Mouse (Mus musculus) hindbrain, postnatal 0 days (tissue): ENCODE measurements at regions not wholly inside any gene's neighbourhood (a gene's known extent, or its start where the extent isn't known, plus 50 kb on each side); places are given as distances from the start of the nearest gene placed in this dataset.

Experiments
- ATAC-seq: fragments of 200-750 bp; cut with Nextera tagmentation; 2 replicates; pipeline ENCODE4 v1.8.0; 2017; ENCODE audit warnings: mild to moderate bottlenecking, moderate TSS enrichment, moderate library complexity
- DNase-seq: peaks from one replicate; pipeline ENCODE4 v3.0.0-alpha.2; 2015; ENCODE audit warnings: low spot score
- H3K27ac ChIP-seq: fragments of 300-500 bp; sonication (generic); 2 replicates; pipeline ENCODE4 v1.5.1; 2014; ENCODE audit warnings: mild to moderate bottlenecking
- H3K27me3 ChIP-seq: fragments of 300-500 bp; sonication (generic); 2 replicates; pipeline ENCODE4 v1.6.1; 2014; ENCODE audit warnings: low read length, mixed read lengths; ENCODE audit not compliant: insufficient read depth
- H3K36me3 ChIP-seq: fragments of 300-500 bp; sonication (generic); 2 replicates; pipeline ENCODE4 v1.6.1; 2014; ENCODE audit warnings: low read length, mixed read lengths; ENCODE audit not compliant: insufficient read depth
- H3K4me1 ChIP-seq: fragments of 300-500 bp; sonication (generic); 2 replicates; pipeline ENCODE4 v1.6.1; 2014; ENCODE audit warnings: antibody characterized with exemption, low read length, mixed read lengths; ENCODE audit not compliant: insufficient read depth
- H3K4me2 ChIP-seq: fragments of 300-500 bp; sonication (generic); 2 replicates; pipeline ENCODE4 v1.6.1; 2014; ENCODE audit warnings: low read depth, mild to moderate bottlenecking, low read length, moderate library complexity, mixed read lengths
- H3K4me3 ChIP-seq: fragments of 300-500 bp; sonication (generic); 2 replicates; pipeline ENCODE4 v1.5.1; 2014; ENCODE audit warnings: low read length
- H3K9ac ChIP-seq: fragments of 300-500 bp; sonication (generic); replicated peaks from 2 replicates; pipeline ENCODE4 v1.6.1; 2014; ENCODE audit warnings: mild to moderate bottlenecking, low read length, moderate library complexity, mixed read lengths
- H3K9me3 ChIP-seq: fragments of 300-500 bp; sonication (generic); 2 replicates; pipeline ENCODE4 v1.6.1; 2016; ENCODE audit warnings: low read length, mixed read lengths
- CTCF ChIP-seq: IDR thresholded peaks from 2 replicates; pipeline ENCODE4 v1.5.1; 2016; ENCODE audit warnings: antibody characterized with exemption, control low read depth, low read depth
- WGBS: fragments of 180-500 bp; shearing (Covaris S2); extraction: QIAGEN DNeasy Blood & Tissue Kit; methylation state at CpG from one replicate; pipeline ENCODE4 v1.1.7; 2014; 5-methylcytosine and 5-hydroxymethylcytosine counted together

DNA sequence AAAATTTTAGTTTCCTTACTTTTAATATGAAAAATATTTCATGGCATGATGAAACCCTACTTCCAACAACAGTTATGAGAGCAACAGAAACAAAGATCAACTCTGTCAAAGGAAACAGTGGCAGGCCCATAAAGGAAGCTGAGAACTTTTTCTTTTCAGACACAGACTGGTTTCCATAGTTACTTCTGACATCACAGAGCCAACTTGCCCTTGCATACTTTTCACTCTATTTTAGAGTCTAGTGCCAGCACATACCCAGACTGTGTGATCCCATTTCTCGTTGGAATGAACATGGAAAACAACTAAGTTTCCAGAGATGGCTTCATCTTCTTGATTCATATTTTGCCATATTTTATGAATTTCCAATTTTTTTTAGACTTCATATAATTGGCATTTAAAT lies 150.8 kb upstream of the Ptgfr start:
- no peak overlapping the region for H3K9ac ChIP-seq
- no peaks in the 10 kb centered on the region for H3K9me3 ChIP-seq
- no peak overlapping the region for H3K4me2 ChIP-seq
- WGBS: 60% methylated on average over 1 of the region's 1 CpGs
- H3K4me3 ChIP-seq: no peak overlapping the region
- H3K4me1 ChIP-seq: no peaks in the 10 kb centered on the region
- H3K27ac ChIP-seq: no peak overlapping the region
- no peaks in the 10 kb centered on the region for H3K27me3 ChIP-seq
- ATAC-seq (no peak), DNase-seq (no peak)
- no peak for TF ChIP-seq CTCF
- no peaks in the 10 kb centered on the region for H3K36me3 ChIP-seq

DNA sequence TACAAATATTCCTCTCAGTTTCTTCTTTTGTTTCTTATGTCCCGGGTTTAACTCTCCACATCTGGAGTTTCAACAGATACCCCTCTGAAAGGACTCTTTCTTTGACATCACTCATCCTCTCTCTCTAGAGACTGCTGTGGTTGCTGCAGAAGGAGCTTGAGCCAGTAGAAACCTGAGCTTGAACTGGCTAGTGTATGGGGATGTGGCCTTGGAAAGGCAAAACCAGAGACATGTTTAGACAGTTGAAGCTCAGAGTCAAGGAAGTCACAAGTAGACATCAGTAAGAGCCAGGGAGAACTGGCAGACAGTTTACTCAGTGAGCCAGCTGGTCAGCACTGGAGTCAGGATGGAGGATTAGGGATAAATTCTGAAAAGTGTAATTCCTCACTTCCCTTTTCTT lies 140.7 kb upstream of the Ptgfr start:
- H3K9ac ChIP-seq: no peak overlapping the region
- no peaks in the 10 kb centered on the region for H3K36me3 ChIP-seq
- no peak for TF ChIP-seq CTCF
- no peak overlapping the region for H3K4me3 ChIP-seq
- DNase-seq (no peak), ATAC-seq (no peak)
- H3K4me1 ChIP-seq: no peaks in the 10 kb centered on the region
- 83% methylated on average over 1 of the region's 1 CpGs for WGBS
- no peaks in the 10 kb centered on the region for H3K9me3 ChIP-seq
- no peaks in the 10 kb centered on the region for H3K27me3 ChIP-seq
- H3K4me2 ChIP-seq: no peak overlapping the region
- no peak overlapping the region for H3K27ac ChIP-seq

DNA sequence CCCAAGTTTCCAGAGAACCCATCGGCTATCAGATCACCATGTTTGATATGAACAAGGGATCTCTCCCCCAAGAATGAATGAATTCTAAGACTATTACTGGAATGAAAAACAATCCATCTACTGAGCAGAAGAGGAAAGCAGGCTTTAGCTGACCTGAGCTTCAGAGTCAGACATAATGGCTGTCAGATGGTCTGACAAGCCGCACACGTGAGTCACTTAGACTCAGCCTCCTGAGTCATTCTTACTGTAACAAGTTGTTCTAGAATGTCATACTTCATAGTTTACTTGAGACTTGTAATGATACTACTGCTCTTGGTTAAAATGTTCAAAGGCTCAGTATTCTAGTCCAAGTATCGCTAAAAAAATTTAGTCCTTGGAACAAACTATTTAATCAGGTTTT lies 140.2 kb upstream of the Ptgfr start:
- Histone ChIP-seq H3K4me3 (no peak overlapping the region), H3K4me1 (no peaks in the 10 kb centered on the region), H3K27me3 (no peaks in the 10 kb centered on the region), H3K4me2 (no peak overlapping the region), H3K9ac (no peak overlapping the region), H3K9me3 (no peaks in the 10 kb centered on the region), H3K27ac (no peak overlapping the region), H3K36me3 (no peaks in the 10 kb centered on the region)
- DNase-seq (no peak), ATAC-seq (no peak)
- TF ChIP-seq CTCF: no peak
- WGBS: 92% methylated on average over 4 of the region's 4 CpGs

DNA sequence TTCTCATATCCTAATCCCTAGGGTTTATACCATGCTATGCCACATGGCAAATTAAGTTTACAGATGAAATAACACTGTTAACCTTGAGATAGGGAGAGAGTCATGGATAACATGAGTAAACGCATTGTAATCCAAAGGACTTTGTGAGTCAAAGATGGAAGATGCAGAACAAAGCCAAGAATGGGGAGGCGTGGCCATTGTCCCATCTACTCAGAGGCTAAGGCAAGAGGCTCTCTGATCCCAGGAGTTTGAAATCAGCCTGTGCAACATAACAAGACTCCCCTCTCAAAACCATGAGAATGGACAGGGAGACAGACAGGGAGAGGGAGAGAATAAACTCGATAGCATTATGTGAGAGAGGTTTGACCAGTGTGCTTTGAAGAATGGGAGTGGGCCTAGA lies 112.4 kb upstream of the Ptgfr start:
- DNase-seq: no peak
- TF ChIP-seq CTCF: no peak
- no peak overlapping the region for H3K9ac ChIP-seq

DNA sequence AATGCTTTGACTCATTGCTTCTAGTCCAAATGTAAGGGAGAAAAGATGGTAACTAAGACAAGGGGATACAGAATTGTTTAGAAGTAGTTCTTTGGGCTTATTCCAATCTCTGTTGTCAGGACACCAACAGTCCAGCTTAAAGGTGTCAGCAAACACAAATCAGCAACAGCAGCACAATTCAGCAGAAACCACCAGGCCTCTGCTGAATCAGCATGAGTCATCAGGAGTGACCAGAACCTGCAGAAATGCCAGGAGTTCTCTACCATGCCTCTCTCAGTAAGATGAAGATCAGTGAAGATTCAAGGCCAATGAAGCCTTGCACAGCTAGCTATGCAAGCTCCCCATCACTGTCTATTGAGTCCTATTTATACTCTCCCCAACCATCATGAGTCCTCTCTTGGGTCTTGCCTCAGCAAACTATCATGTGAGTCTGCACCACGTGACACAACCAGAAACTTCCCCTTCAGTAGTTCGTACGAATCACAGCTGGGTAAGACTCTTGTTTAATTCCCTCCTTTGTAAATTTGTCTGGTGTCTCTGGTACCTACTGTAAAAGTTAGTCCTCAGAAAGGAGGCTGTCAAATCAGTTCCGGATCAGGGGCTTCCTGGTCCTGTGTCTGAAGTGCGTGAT lies 110.7 kb upstream of the Ptgfr start:
- Histone ChIP-seq H3K4me3 (no peak overlapping the region), H3K9me3 (no peaks in the 10 kb centered on the region), H3K4me1 (no peaks in the 10 kb centered on the region), H3K4me2 (no peak overlapping the region), H3K27me3 (no peaks in the 10 kb centered on the region), H3K27ac (no peak overlapping the region), H3K36me3 (no peaks in the 10 kb centered on the region), H3K9ac (no peak overlapping the region)
- no peak for TF ChIP-seq CTCF
- DNase-seq (no peak), ATAC-seq (no peak)
- 88% methylated on average over 5 of the region's 5 CpGs for WGBS

More for the DNA sequence above, 112.4 kb upstream of the Ptgfr start:
- 82% methylated on average over 3 of the region's 3 CpGs for WGBS
- Histone ChIP-seq H3K36me3 (no peaks in the 10 kb centered on the region), H3K27me3 (no peaks in the 10 kb centered on the region), H3K27ac (no peak overlapping the region), H3K4me1 (no peaks in the 10 kb centered on the region), H3K4me2 (no peak overlapping the region), H3K4me3 (no peak overlapping the region), H3K9me3 (no peaks in the 10 kb centered on the region)
- no peak for ATAC-seq

DNA sequence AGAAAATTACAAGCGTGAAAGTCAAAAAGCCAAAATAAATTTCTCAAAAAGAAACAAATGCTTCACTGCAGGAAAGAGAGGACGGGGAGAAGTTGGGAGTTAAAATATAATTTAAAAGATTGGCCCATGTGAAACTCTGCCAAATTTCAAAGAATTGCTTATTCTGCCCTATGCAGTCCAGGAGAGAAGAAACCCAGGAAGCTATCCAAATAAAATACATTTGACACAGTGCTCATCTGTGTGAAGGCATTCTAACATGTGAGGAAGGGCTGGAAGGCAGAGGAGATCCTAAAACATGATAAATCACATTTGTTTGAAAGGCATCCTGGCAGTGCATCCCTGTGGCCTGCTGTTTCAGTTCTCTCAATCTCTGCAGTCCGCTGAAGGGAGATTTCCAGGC lies 108.5 kb upstream of the Ptgfr start:
- ATAC-seq (no peak), DNase-seq (no peak)
- Histone ChIP-seq H3K4me3 (no peak overlapping the region), H3K27me3 (no peaks in the 10 kb centered on the region), H3K4me2 (no peak overlapping the region), H3K36me3 (no peaks in the 10 kb centered on the region), H3K9me3 (no peaks in the 10 kb centered on the region), H3K27ac (no peak overlapping the region), H3K9ac (no peak overlapping the region), H3K4me1 (no peaks in the 10 kb centered on the region)
- 76% methylated on average over 3 of the region's 3 CpGs for WGBS
- no peak for TF ChIP-seq CTCF

DNA sequence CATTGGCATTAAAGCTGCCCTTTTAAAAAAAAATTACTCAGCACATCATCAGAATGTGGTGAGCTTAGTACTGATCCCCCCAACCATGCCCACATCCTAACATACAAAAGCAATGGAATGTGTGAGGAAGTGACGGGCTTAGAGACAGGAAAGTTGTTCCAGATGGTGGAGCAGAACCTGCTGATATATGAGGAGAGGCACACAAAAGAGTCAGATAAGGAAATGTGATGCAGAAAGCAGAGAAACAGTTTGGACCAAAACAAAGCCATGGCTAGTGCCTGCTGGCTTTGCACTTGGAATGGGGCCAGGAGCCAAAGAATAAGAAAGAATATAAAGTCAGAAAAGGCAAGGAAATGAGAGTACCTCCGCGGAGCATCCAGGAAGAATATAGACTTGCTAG lies 106.1 kb upstream of the Ptgfr start:
- no peak overlapping the region for H3K4me2 ChIP-seq

More for the DNA sequence above, 106.1 kb upstream of the Ptgfr start:
- no peak for DNase-seq
- no peak overlapping the region for H3K9ac ChIP-seq
- no peaks in the 10 kb centered on the region for H3K36me3 ChIP-seq
- no peak overlapping the region for H3K27ac ChIP-seq
- no peaks in the 10 kb centered on the region for H3K4me1 ChIP-seq
- no peaks in the 10 kb centered on the region for H3K9me3 ChIP-seq
- no peak for TF ChIP-seq CTCF
- no peaks in the 10 kb centered on the region for H3K27me3 ChIP-seq
- no peak for ATAC-seq
- WGBS: 48% methylated on average over 3 of the region's 3 CpGs
- no peak overlapping the region for H3K4me3 ChIP-seq
